Mouse (Mus musculus) ovary, adult 18-20 months (tissue): Measurements from ENCODE around the gene Padi6.

Experiments
- DNase-seq: peaks from one replicate; pipeline ENCODE4 v3.0.0; 2022; ENCODE audit warnings: low spot score, mixed read lengths

Gene Padi6

GRCm38 (mm10) chr4:140704166-140704565 lies 38.3 kb downstream of the Padi6 start:
- no peak for DNase-seq

GRCm38 (mm10) chr4:140703636-140704035 lies 38.8 kb downstream of the Padi6 start:
- no peak for DNase-seq

GRCm38 (mm10) chr4:140702611-140703327 lies 39.7 kb downstream of the Padi6 start:
- peak; percentile 80 for DNase-seq

GRCm38 (mm10) chr4:140701716-140702561 lies 40.5 kb downstream of the Padi6 start:
- no peak for DNase-seq

GRCm38 (mm10) chr4:140701049-140701715 lies 41.3 kb downstream of the Padi6 start:
- peak; percentile 59 for DNase-seq

- no peak for DNase-seq
These were observed 42.0 kb downstream of the Padi6 start, which contains the start of gene Rcc2 for GRCm38 (mm10) chr4:140700269-140701018. Rcc2 (plus strand) TSS chr4:140700541.

- peak; percentile 67 for DNase-seq
These were observed 42.9 kb downstream of the Padi6 start for GRCm38 (mm10) chr4:140699441-140700127.

- no peak for DNase-seq
These were observed 46.5 kb downstream of the Padi6 start for GRCm38 (mm10) chr4:140695675-140696585.

GRCm38 (mm10) chr4:140695146-140695545 lies 47.3 kb downstream of the Padi6 start:
- no peak for DNase-seq

GRCm38 (mm10) chr4:140694551-140695060 lies 47.8 kb downstream of the Padi6 start:
- no peak for DNase-seq

GRCm38 (mm10) chr4:140693513-140693912 lies 48.9 kb downstream of the Padi6 start:
- DNase-seq = no peak

GRCm38 (mm10) chr4:140691481-140691880 lies 51.0 kb downstream of the Padi6 start:
- no peak for DNase-seq

- DNase-seq = no peak
These were observed 52.4 kb downstream of the Padi6 start for GRCm38 (mm10) chr4:140689873-140690655.

GRCm38 (mm10) chr4:140688826-140689425 lies 53.5 kb downstream of the Padi6 start:
- DNase-seq = no peak

- DNase-seq = no peak
These were observed 54.2 kb downstream of the Padi6 start for GRCm38 (mm10) chr4:140688044-140688825.

GRCm38 (mm10) chr4:140684881-140685303 lies 57.6 kb downstream of the Padi6 start:
- no peak for DNase-seq

- no peak for DNase-seq
These were observed 58.1 kb downstream of the Padi6 start for GRCm38 (mm10) chr4:140684141-140684871.
